Mouse (Mus musculus) cerebellum, adult 8-10 months (tissue): ENCODE results near the gene Col11a2.

Source experiments
- DNase-seq: peaks from one replicate; pipeline ENCODE4 v3.0.0; 2022

The Col11a2 gene

DNA sequence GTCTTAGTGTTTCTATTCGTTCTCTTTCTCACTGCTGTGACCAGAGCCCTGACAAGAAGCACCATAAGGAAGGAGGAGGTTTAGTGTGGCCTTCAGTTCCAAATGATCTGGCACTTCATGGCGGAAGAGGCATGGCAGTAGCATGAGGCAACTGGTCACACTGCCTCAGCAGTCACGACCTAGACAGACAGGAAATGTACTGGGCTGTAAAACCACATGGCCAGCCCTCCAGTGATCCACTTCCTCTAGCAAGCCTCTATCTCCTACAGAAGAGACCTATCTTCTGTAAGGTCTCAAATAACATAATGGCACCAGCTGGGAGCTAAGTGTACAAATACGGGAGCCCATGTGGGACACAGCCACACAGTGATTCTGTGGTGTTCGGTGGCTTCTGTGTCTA is 32.9 kb downstream of the Col11a2 start:
- DNase-seq: no peak

DNA sequence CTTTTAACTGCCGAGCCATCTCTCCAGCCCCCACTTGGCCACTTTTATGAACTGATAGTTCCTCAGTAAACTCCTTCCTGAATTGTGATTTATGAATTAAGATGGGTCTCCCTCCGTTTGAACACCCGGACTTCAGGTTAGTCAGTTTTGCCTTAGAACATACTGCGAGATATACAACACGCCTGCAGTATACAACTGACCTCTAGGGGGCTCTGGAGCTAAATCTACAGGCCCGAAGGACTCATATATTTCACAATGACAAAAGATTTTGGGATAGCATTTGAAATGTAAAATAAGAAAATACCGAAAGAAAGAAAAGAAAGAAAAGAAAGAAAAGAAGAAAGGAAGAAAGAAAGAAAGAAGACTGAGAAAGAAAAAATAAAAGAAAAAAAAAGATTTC is 36.0 kb downstream of the Col11a2 start:
- peak; percentile 64 for DNase-seq

DNA sequence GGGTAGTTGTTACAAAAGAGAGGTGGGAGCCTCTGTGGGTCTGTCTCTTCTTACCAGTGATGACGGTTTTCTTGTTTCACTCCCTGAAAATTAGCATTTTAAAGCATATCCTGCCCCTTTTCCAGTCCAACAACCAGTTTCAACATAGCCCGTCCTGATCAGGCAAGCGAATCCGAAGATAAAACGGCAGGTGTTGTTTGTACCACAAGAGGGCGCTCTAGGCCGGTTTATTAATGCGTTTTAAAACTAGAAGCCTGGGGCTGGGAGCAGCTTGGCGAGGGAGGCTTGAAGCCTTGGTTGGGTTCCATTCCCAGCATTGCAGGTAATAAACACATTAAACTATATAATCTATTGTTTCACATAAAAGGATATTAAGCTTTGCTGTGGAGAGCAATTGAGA is 38.3 kb downstream of the Col11a2 start:
- DNase-seq: peak; percentile 57

DNA sequence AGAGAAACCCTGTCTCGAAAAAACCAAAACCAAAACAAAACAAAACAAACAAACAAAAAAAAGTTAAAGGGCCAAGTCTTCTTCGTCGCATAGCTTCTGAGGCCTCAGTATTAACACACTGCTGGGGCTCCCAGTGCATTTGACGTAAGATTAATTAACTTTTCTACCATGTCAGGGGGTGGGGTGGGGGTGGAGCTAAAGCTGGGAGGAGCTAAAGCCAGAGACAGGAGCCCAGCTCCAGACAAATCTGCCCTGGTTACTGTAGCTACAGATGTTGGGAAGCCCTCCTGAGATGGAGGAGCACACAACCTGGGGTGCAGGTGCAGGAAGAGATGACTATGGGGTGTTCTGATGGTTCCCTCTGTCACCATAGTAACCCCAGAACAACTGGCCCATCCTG is 38.9 kb downstream of the Col11a2 start:
- DNase-seq: no peak

DNA sequence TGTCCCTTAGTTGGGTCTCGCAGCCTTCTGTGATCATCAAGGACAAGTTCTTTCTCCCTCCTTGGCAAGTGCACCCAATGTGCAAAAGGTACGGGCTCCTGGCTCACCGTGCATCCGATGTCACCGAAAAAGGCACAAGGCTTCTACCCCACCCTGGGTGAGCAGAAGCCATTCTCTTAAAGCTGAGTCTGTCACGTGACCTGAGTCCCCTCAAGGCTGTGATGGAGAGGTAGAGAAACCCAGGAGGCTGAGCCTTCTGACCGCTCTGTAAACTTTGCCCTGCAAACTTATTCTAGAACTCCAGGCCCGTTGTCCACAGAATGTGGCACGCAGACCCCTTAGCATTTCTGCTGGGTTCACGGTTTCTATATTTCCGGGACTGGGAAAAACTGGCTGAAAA is 39.8 kb downstream of the Col11a2 start:
- no peak for DNase-seq

DNA sequence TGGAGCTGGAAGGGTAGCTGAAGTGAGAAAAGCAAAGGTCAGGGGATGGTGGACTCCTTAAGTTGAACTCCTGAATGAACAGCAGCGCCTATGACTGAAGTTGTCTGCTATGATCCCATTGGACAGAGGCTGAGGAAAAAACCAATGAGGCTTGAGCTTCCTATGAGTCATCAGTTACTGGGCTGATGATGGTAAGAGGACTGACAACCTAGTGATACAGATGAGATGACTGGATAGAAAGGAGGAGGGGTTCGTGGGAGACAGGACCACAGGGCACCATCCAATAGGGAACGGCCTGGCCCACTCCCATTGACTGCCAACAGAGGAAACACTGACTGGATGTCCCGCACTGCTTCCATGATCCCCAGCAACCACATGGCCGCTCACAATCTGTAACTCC is 40.4 kb downstream of the Col11a2 start:
- DNase-seq: no peak

DNA sequence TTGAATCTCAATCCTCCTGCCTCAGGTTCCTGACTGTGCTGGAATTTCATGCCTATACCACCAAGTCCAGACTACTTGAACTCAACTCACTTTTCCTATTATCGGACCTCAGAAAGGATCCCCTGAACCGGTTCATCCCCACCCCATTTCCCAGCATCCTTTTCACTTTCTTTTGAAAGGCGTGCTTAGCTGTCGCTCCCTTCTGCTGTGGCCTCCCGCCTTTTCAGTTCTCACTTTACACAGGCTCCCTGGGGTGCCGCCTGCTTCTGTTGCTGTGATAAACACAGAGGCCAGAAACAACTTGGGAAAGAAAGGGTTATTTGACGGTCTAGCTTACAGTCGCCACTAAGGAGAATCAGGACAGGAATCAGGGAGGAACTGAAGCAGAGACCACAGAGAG is 43.9 kb downstream of the Col11a2 start:
- no peak for DNase-seq

DNA sequence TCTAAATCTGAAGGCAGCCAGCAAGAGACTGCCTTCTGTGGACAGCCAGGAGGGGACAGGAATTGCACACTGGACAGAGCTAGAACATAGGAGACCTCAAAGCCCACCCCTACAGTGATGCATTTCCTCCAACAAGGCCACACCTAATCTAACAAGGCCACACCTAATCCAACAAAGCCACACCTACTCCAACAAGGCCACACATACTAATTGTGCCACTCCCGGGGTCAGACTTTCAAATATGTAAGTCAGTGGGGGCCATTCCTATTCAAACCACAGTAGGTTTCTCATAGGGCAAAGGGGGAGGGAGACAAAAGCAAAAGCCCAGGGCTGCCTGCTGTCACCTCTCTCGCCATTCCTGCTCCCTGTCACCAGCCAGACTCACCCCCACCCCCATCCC is 48.1 kb downstream of the Col11a2 start:
- no peak for DNase-seq

DNA sequence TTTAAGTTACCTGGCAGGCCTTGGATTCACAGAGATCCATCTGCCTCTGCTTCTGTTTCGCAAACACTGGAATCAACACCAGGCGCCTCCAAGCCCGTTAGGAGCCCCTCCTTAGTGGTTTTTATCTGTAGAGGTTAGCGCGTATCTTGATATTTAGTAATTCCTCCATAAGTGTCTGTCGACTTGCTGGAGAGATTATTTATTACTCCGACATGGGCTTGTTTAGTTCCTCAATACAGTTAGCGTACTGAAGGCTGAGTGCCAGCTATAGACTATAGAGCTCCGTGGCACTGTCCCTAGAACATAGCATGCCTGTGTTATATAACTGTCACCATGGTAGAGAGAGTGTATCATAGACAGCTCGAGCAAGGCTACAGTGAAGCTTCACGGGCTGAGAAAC is 48.9 kb downstream of the Col11a2 start:
- no peak for DNase-seq

DNA sequence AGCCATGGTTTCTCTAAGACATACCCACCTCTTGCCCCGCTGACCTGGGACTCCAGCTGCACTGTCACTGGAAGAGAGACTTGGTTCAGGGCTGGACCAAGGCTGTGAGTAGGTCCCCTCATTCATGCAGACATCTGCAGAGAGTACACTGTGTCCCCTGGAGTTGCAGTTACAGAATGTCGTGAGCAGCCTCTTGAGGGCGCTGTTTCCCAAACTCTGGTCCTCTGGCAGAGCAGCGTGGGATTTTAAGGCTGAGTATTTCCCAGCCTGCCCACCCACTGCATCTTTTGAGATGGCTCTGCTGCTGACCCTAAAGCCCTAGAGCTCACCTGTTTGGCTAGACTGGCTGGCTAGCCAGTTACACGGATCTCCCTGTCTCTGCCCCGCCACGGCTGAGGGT is 51.7 kb downstream of the Col11a2 start:
- DNase-seq: no peak

DNA sequence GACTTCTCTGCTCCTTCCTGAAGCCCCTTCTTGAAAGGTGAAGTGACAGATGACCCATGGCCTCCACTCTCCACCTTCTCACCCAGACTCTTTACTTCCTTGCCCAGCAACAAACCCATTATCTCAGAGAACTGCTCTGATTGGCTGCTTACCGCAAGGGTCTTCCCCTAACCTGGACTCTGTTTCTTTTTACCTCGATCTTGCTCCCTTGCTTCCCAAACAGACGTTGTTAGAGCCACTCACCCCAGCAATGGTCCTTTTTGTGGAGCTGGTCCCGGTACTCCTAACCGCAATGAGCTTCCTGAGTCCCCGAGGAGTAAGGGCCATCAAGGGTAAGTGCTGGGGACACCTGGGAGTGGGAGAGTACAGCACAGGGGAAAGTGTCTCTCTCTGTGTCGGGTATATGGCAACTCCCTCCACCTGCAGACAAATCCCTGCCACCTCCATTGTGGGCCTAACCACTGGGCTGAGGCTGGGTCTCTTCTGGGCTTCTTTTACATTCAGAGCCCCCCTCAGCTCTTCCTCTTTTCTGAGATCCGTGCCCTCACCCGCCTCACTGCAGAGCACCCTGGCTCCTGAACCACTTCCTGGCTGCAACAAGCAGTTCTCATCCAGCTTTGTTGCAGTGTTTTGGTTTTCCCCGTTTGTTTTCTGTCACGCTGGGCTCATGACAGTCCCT is 53.1 kb downstream of the Col11a2 start, which contains the start of gene H2-Oa:
H2-Oa (plus strand) TSS at position 144 of the 679 bp plus-strand sequence.
- no peak for DNase-seq

DNA sequence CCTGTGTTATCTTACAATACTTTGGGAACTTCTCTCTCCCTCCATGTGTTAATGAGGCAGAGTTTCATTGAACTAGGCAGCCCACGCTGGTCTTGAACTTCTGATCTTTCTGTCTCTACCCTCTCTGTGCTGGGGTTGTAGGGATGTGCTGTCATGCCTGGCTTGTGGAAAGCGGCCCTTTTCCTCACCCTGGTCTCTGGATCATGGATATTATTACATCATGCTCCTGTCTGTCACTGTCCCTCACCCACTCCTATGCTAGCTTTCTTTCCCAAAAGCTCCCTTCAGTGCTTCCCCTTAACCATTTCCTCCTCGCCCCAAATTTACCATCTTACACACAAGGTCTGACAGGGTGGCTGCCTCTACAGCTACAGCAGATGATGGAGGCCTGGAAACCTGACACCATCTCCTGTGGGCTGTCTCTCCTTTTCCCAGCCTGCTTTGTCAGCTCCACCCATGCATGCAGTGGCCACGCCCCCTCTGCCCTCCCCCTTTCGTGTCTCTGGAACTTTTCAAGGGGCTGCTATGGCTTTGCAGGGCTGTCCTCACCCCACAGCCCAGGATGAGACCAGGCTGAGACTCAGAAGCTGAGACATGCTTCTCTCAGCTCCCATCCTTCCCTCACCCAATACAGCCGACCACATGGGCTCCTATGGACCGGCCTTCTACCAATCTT is 54.1 kb downstream of the Col11a2 start:
- no peak for DNase-seq

DNA sequence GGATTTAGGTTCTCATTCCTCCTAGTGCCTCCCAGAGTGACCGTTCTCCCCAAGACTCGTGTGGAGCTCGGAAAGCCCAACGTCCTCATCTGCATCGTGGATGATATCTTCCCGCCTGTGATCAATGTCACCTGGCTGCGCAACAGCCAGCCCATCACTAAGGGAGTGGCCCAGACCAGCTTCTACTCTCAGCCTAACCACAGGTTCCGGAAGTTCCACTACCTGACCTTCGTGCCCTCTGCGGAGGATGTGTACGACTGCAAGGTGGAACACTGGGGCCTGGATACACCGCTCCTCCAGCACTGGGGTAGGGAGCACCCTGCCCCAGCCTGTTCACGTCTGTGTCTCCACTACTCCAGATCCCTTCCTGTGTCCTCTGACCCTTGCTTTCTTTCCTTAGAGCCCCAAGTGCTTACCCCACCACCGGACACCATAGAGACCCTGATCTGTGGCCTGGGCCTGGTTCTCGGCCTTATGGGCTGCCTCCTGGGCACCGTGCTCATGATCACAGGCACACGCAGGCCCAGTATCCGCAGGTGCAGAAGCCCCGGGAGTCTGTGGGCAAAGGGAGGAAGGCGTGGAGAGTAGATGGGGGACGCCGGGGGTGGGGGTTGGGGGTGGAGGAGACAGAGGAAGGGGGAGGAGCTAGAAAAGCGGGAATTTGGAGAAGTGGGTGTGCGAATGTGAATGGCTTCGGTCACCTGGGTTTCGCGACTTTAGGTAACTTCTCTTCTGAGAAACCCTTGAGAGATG is 55.2 kb downstream of the Col11a2 start:
- DNase-seq: no peak

DNA sequence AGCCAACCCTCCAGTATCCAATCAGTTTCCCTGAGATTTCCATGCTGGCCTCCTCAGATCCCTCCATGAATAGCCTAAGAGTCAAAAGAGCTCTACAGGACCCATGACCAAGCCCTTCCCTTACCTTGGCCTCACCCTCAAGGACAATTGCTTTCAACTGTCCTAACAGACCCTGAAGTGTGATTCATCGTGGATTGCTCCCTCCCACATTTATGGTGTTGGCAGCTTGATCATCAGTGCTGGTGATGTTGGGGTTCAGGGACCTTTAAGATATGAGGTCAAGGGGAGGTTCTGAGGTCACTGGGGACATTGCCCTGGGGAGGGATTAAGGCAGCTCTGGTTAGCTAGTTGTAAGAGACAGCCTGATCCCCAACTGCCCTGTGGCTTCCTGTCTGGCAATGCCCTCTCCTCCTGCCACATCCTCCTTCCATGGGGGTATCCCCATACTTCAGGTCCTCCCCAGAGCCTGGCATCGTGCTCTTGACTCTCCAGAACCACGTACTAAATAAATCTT is 57.3 kb downstream of the Col11a2 start:
- no peak for DNase-seq

DNA sequence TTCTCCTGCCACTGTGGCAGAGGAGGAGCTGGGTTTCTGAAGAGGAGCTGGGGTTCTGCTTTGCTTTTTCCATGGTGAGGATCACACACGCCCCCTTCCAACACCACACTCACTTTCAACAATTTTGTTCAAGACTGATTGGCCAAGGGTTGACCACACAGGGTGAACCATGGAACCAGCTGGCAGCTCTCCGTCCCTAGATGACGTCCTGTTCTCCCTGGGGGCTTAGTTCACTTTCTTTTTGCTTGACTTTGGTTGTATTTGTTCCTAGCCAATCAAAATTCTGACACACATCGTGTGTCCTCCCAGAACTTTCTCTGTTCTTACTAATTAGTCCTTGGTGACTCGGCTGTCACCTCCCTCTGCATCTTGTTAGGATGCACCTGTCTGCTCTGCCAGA is 58.0 kb downstream of the Col11a2 start:
- DNase-seq: no peak

DNA sequence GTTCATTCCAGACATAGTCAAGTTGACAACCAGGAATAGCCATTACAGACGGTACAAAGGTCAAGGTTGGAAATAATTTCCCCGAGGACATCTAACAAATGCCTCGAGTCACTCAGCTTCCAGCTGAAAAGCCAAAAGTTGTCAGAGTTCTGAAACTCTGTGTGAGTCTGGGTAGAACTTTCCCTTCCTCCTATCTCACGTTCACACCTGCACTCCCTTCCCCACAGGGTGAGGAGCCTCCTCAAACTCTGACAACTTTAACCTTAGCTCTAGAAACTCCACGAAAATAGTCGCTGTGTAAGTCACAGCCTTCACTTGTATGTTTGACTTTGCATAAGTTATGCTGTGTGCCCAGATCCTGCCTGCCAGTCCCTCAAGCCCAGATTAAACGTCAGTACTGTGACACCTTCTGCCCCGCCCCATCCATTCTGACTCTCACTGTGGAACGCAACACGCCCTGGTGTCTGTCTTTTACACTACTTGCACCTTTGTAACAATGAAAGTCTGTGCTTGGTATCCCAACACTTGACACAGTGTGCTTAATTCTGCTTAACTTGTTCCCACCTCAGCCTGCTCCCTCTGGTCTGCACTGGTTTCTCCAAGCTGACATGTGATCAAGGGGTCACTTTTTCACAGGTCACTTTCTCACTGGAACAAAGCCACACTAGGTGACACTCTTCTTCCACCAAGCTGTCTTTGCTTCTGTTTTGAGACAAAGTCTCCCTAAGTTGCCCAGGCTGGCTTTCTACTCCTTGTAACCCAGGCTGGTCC is 59.7 kb downstream of the Col11a2 start:
- no peak for DNase-seq

DNA sequence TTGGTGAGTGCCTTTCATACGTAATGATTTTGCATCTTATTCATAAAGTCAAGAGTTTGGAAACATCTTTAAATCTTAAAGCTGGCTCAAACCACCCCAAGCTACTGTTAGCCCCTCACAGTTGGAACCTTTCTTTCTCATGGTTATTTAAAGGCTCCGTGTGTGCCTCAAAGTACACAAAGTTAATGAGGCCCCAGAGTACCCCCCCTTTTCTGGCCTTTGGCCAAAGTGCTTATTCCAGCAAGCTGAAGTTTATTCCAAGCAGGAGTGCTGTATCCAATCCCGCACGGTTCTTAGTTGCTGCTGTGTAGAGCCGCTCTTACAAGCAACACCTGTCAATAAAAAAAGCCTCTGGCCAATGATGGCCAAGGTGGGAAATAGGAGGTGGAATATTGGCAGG is 60.3 kb downstream of the Col11a2 start:
- no peak for DNase-seq

DNA sequence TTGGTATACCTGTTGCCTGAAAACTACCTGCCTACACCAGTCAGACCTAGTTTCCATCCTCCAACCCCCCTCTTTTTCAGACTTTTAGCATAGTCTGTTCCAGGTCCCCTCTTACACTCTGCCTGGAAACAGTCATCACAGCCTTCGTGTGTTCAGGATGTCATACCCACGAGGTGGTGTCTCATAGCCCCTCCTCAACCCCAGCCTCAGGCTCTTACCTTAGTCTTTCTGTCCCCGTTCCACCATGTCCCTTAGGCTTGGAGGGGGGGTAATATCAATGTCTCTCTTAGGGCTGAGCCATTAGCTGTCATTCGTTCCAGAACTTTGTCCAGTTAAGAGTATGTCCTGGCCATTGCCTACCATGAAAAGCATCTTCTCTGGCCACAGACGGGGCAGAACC is 61.9 kb downstream of the Col11a2 start:
- no peak for DNase-seq

DNA sequence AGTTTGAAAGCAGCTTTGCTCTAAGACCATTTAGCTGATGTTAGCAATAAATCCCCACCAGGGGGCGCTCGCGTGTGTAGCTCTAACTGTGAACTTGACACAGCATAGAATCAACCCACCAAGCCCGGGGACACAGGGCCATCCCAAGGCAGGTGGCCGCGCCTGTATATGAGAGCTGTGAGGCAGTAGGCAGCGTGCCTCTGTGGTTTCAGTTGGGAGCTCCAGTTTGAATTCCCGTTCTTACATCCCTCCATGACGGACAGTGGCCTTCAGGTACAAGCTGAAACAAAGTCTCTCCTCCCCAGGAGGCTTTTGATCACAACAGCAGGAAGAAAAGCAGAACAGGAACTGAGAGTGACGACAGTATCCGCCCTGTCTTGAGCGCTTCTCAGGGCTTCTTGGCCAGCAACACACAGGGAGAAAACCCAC is 62.4 kb downstream of the Col11a2 start:
- peak; percentile 88 for DNase-seq

DNA sequence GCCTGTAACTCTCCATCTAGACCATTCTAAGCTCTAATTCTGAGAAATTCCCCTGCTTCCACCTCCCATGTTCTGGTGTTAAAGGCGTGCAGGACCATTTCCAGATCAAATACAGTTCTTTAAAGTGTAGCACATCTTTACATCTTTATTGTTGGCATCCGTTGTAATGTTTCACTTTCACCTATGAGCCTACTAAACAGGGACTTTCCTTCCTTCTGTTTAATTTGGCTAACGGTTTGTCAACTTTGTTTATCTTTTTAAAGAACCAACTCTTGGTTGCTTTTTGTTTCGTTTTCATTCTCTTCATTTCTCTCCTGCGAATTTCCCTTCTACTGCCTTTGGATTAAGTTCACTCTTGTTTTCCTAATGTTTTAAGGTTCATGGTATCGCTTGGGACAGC is 63.6 kb downstream of the Col11a2 start:
- DNase-seq: no peak

DNA sequence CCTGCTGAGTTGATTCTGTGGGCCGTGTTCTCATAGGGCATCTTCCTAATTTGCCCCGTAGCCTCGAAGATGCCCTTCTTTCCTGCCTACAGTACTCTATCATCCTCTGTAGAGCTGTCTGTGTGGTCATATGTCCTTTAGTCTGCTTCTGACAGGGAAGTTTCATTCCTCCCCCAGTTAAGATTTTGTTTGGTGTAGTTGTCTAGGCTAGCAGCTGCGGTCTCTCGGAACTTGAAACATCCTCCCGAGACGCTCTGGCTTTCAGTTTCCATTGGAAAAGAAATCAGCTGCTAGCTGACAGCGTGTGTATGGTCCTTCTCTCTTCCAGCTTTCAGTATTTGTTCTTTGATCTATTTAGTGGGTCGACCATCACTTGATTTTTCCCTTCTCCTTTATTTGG is 65.6 kb downstream of the Col11a2 start:
- no peak for DNase-seq

DNA sequence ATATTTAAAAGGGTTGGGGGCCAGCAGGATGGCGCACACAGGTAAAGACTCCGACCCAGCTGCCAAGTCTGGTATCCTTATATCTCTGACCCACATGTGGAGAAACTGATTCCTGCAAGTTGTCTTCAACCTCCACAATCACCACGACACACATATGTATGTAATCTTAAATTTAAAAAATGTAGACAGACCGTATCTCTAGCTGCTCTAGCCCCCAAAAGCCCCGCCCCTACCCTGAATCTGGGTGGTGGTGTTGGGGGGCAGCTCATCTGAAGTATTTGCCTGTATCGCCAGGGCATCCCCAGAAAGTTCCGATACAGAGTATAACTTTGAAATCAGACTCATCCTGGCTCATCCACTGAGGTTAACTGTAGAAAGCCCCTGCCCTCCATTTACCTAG is 67.3 kb downstream of the Col11a2 start:
- no peak for DNase-seq
